Comparison of ENCODE assay signal across 8 mouse cellular contexts in genomic region chr7:109993157-109993959, GRCm38 (mm10). TPM values are rescaled to one million over a fixed set of nuclear protein-coding genes. Genes with fewer than 3 reads are reported as not detected.
DNase-seq lines count a peak whose midpoint lies in the region; ATAC-seq lines count a peak whose summit lies in the region.

No protein-coding gene starts in this region.

- H3K27me3 ChIP-seq in limb, embryonic 13.5 days: no peaks in the 10 kb centered on the region; the same call in 1 of the 2 replicates
- H3K27me3 ChIP-seq in limb, embryonic 10.5 days (ENCODE audit: low read depth, poor library complexity, severe bottlenecking): no peaks in the 10 kb centered on the region
- H3K27me3 ChIP-seq in heart, embryonic 13.5 days (replicated peaks): no peaks in the 10 kb centered on the region

- WGBS in limb, embryonic 13.5 days: 64% methylated on average over 2 of the region's 2 CpGs
- WGBS in limb, embryonic 10.5 days: 66% methylated on average over 2 of the region's 2 CpGs
- 34% methylated on average over 2 of the region's 2 CpGs for WGBS in heart, embryonic 13.5 days

- H3K27ac ChIP-seq in limb, embryonic 13.5 days: no peak overlapping the region
- H3K27ac ChIP-seq in limb, embryonic 10.5 days: no peak overlapping the region
- peak overlapping the region; percentile 94 for H3K27ac ChIP-seq in heart, embryonic 13.5 days (replicated peaks)

- H3K4me2 ChIP-seq in limb, embryonic 13.5 days (replicated peaks): no peak overlapping the region
- peak overlapping the region; percentile 30 for H3K4me2 ChIP-seq in heart, embryonic 13.5 days

- peak; percentile 72 for ATAC-seq in limb, embryonic 13.5 days (ENCODE audit: low FRiP score, low read depth)
- peak; percentile 61; the same call in 1 of the 2 replicates for ATAC-seq in heart, embryonic 13.5 days (ENCODE audit: extremely low read depth, insufficient number of reproducible peaks, low FRiP score, low TSS enrichment)

- no peaks in the 10 kb centered on the region for H3K9me3 ChIP-seq in limb, embryonic 13.5 days
- no peaks in the 10 kb centered on the region for H3K9me3 ChIP-seq in limb, embryonic 10.5 days (replicated peaks)
- H3K9me3 ChIP-seq in heart, embryonic 13.5 days: no peaks in the 10 kb centered on the region

- no peak overlapping the region for H3K4me3 ChIP-seq in limb, embryonic 13.5 days
- H3K4me3 ChIP-seq in limb, embryonic 10.5 days: no peak overlapping the region
- no peak overlapping the region for H3K4me3 ChIP-seq in heart, embryonic 13.5 days

- H3K36me3 ChIP-seq in limb, embryonic 13.5 days: no peaks in the 10 kb centered on the region
- no peaks in the 10 kb centered on the region for H3K36me3 ChIP-seq in limb, embryonic 10.5 days
- H3K36me3 ChIP-seq in heart, embryonic 13.5 days: no peaks in the 10 kb centered on the region

- no peak overlapping the region for H3K9ac ChIP-seq in limb, embryonic 13.5 days
- 0 out of 2 replicates have a peak overlapping the region, but pooled peaks have one; percentile 6 for H3K9ac ChIP-seq in heart, embryonic 13.5 days

- H3K4me1 ChIP-seq in limb, embryonic 13.5 days: peaks cover 10% of the 10 kb centered on the region
- no peaks in the 10 kb centered on the region for H3K4me1 ChIP-seq in limb, embryonic 10.5 days
- peaks cover 21% of the 10 kb centered on the region for H3K4me1 ChIP-seq in heart, embryonic 13.5 days

- no peak for DNase-seq in limb, embryonic 10.5 days (ENCODE audit: low spot score)
- peak; percentile 55 to 83 for DNase-seq in adrenal gland, postnatal 36 days
- peak; percentile 48 to 66 for DNase-seq in kidney, postnatal 25 days
- peak; percentile 41 to 61 for DNase-seq in urinary bladder, postnatal 36 days (ENCODE audit: low spot score in 2 of 2)
- DNase-seq in layer of hippocampus, adult 9-10 months (ENCODE audit: low spot score): no peak
- DNase-seq in thymus, postnatal 0 days (ENCODE audit: low spot score): no peak

RNA-seq across cellular contexts. Expression of gene Tmem41b, which starts 6.6 kb away (rescaled TPM):
- polyA plus RNA-seq in limb, embryonic 13.5 days (2015; fragmentation: Nextera tagmentation; extraction: Ambion mirVana): 74.0 and 75.1 TPM in 2 replicates
- 68.4 and 73.9 TPM in 2 replicates for polyA plus RNA-seq in limb, embryonic 10.5 days (2016; fragmentation: Nextera tagmentation; extraction: Ambion mirVana)
- 10 to 100 TPM; 48.5 to 51.7 TPM for total RNA-seq in adrenal gland, postnatal 36 days (2021)
- polyA plus RNA-seq in heart, embryonic 13.5 days (2015; fragmentation: Nextera tagmentation; extraction: Ambion mirVana): 42.6 and 47.7 TPM in 2 replicates
- polyA plus RNA-seq in thymus, postnatal 0 days (2015; fragmentation: Nextera tagmentation; extraction: Ambion mirVana): 47.7 and 48.8 TPM in 2 replicates

RNA-seq across cellular contexts. Expression of gene Ipo7, which starts 24.7 kb away (rescaled TPM):
- 38.6 and 45.5 TPM in 2 replicates for polyA plus RNA-seq in limb, embryonic 13.5 days (2015; fragmentation: Nextera tagmentation; extraction: Ambion mirVana)
- polyA plus RNA-seq in limb, embryonic 10.5 days (2016; fragmentation: Nextera tagmentation; extraction: Ambion mirVana): 49.2 and 51.6 TPM in 2 replicates
- 100 to 1,000 TPM in 1 of 2 experiments, 10 to 100 TPM in 1; 86.1 to 103 TPM for total RNA-seq in adrenal gland, postnatal 36 days (2021)
- 32.9 and 34.5 TPM in 2 replicates for polyA plus RNA-seq in heart, embryonic 13.5 days (2015; fragmentation: Nextera tagmentation; extraction: Ambion mirVana)
- polyA plus RNA-seq in thymus, postnatal 0 days (2015; fragmentation: Nextera tagmentation; extraction: Ambion mirVana): 24.6 and 27.0 TPM in 2 replicates

RNA-seq across cellular contexts. Expression of gene Dennd5a, which starts 33.1 kb away (rescaled TPM):
- 42.4 and 42.7 TPM in 2 replicates for polyA plus RNA-seq in limb, embryonic 13.5 days (2015; fragmentation: Nextera tagmentation; extraction: Ambion mirVana)
- 27.6 and 30.0 TPM in 2 replicates for polyA plus RNA-seq in limb, embryonic 10.5 days (2016; fragmentation: Nextera tagmentation; extraction: Ambion mirVana)
- 100 to 1,000 TPM; 161 to 174 TPM for total RNA-seq in adrenal gland, postnatal 36 days (2021)
- 30.0 and 34.9 TPM in 2 replicates for polyA plus RNA-seq in heart, embryonic 13.5 days (2015; fragmentation: Nextera tagmentation; extraction: Ambion mirVana)
- polyA plus RNA-seq in thymus, postnatal 0 days (2015; fragmentation: Nextera tagmentation; extraction: Ambion mirVana): 9.4 and 9.5 TPM in 2 replicates

Comparison
In these comparisons a context has a peak if more than half of its experiments do, and no peak if none do; other contexts are left out.
1. DNase-seq: peak in adrenal gland, postnatal 36 days (2 of 2), kidney, postnatal 25 days (2 of 2) and urinary bladder, postnatal 36 days (2 of 2); none in limb, embryonic 10.5 days (single experiment), layer of hippocampus, adult 9-10 months (single experiment) and thymus, postnatal 0 days (single experiment).